Mouse (Mus musculus) liver, embryonic 13.5 days (tissue): ENCODE data around the gene Usp5. TPM values are rescaled to one million over a fixed set of nuclear protein-coding genes. Genes with fewer than 3 reads are reported as not detected.
A peak's percentile ranks its signal among the peaks of the same experiment; 100 is the strongest.
"Not testable (repeated sequence)": the region's sequence is repeated elsewhere in the genome, so short reads cannot be mapped to it uniquely, and the experiment has no call there.

ENCODE experiments used
- ATAC-seq: fragments of 200-750 bp; cut with Nextera tagmentation; 2 replicates; pipeline ENCODE4 v1.8.0; 2017; ENCODE audit warnings: low read depth, mild to moderate bottlenecking, moderate number of reproducible peaks, moderate library complexity
- DNase-seq: peaks from one replicate; pipeline ENCODE4 v3.0.0; 2022
- H3K27ac ChIP-seq: fragments of 300-500 bp; sonication (generic); 2 replicates; pipeline ENCODE4 v1.5.1; 2015; ENCODE audit warnings: moderate library complexity, mild to moderate bottlenecking, inconsistent platforms
- H3K27me3 ChIP-seq: fragments of 300-500 bp; sonication (generic); 2 replicates; pipeline ENCODE4 v1.6.1; 2015; ENCODE audit warnings: mild to moderate bottlenecking, inconsistent platforms
- H3K36me3 ChIP-seq: fragments of 300-500 bp; sonication (generic); 2 replicates; pipeline ENCODE4 v1.6.1; 2015; ENCODE audit warnings: mild to moderate bottlenecking, inconsistent platforms
- H3K4me1 ChIP-seq: fragments of 300-500 bp; sonication (generic); replicated peaks from 2 replicates; pipeline ENCODE4 v1.6.1; 2015; ENCODE audit warnings: inconsistent platforms
- H3K4me2 ChIP-seq: fragments of 300-500 bp; sonication (generic); 2 replicates; pipeline ENCODE4 v1.6.1; 2015; ENCODE audit warnings: inconsistent platforms, mild to moderate bottlenecking, moderate library complexity
- H3K4me3 ChIP-seq: fragments of 300-500 bp; sonication (generic); replicated peaks from 2 replicates; pipeline ENCODE4 v1.5.1; 2015; ENCODE audit warnings: mild to moderate bottlenecking, inconsistent platforms
- H3K9ac ChIP-seq: fragments of 300-500 bp; sonication (generic); 2 replicates; pipeline ENCODE4 v1.6.1; 2015; ENCODE audit warnings: mild to moderate bottlenecking, inconsistent platforms
- H3K9me3 ChIP-seq: fragments of 300-500 bp; sonication (generic); replicated peaks from 2 replicates; pipeline ENCODE4 v1.6.1; 2016; ENCODE audit warnings: inconsistent platforms
- WGBS: fragments of 180-500 bp; shearing (Covaris S2); methylation state at CpG from one replicate; pipeline ENCODE4 v1.1.7; 2015; ENCODE audit not compliant: insufficient replicate concordance; 5-methylcytosine and 5-hydroxymethylcytosine counted together
- polyA plus RNA-seq: library from polyadenylated mRNA; unstranded; fragments of >200 nt; fragmentation: Nextera tagmentation; extraction: Ambion mirVana; gene quantifications from 2 replicates; pipeline ENCODE4 v1.2.1, GENCODE M21; 2015

The Usp5 gene
- polyA plus RNA-seq, 1 experiment from 2014 or later, result 63.5 TPM

DNA sequence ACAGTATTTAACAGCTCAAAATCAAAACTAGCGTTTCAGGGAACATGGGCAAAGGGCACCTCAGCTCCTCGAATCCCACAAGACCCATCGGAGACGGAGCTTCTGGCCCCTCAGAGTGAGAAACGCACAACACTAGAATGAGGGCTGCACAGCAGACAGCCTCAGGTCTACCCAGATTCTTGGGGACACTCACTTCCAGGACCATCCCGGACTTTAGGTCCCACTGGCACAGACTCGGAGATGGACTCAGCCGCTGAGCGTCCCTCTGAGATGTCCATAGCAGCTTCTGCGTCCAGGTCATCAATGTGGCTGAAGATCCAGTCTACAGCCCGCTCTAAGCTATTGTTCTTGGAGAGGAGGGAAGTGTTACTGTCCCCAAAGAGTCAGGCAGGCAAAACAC lies 12.2 kb downstream of the Usp5 start:
- Histone ChIP-seq H3K27me3 (no peaks in the 10 kb centered on the region), H3K4me1 (peaks cover 32% of the 10 kb centered on the region), H3K9ac (no peak overlapping the region; the same call in 1 of the 2 replicates), H3K9me3 (no peaks in the 10 kb centered on the region), H3K27ac (no peak overlapping the region), H3K36me3 (peaks cover 75% of the 10 kb centered on the region), H3K4me2 (no peak overlapping the region), H3K4me3 (no peak overlapping the region)
- ATAC-seq, result no peak
- WGBS, result 82% methylated on average over 11 of the region's 11 CpGs
- no peak for DNase-seq

GRCm38 (mm10) chr6:124816611-124817010 lies 12.7 kb downstream of the Usp5 start:
- H3K4me3 ChIP-seq, result no peak overlapping the region
- DNase-seq, result no peak
- ATAC-seq, result no peak
- peaks cover 38% of the 10 kb centered on the region for H3K4me1 ChIP-seq
- peaks cover 75% of the 10 kb centered on the region for H3K36me3 ChIP-seq
- H3K4me2 ChIP-seq, result no peak overlapping the region
- H3K27ac ChIP-seq, result no peak overlapping the region
- no peaks in the 10 kb centered on the region for H3K27me3 ChIP-seq
- no peaks in the 10 kb centered on the region for H3K9me3 ChIP-seq
- WGBS, result 89% methylated on average over 4 of the region's 4 CpGs
- no peak overlapping the region for H3K9ac ChIP-seq

GRCm38 (mm10) chr6:124814858-124815774 lies 14.2 kb downstream of the Usp5 start:
- Histone ChIP-seq H3K27ac (peak overlapping the region; percentile 89), H3K27me3 (no peaks in the 10 kb centered on the region)

GRCm38 (mm10) chr6:124814448-124814847 lies 14.8 kb downstream of the Usp5 start:
- Histone ChIP-seq H3K27me3 (no peaks in the 10 kb centered on the region), H3K4me3 (peak overlapping the region; percentile 73), H3K36me3 (peaks cover 72% of the 10 kb centered on the region), H3K9ac (peak overlapping the region; percentile 84), H3K4me1 (peaks cover 58% of the 10 kb centered on the region), H3K9me3 (no peaks in the 10 kb centered on the region), H3K27ac (peak overlapping the region; percentile 89; the same call in 1 of the 2 replicates), H3K4me2 (peak overlapping the region; percentile 90)
- WGBS, result 41% methylated on average over 8 of the region's 8 CpGs
- DNase-seq (no peak), ATAC-seq (peak; percentile 10; the same call in 1 of the 2 replicates)

More at GRCm38 (mm10) chr6:124814858-124815774, 14.2 kb downstream of the Usp5 start:
- peaks cover 75% of the 10 kb centered on the region for H3K36me3 ChIP-seq
- no peak overlapping the region for H3K4me3 ChIP-seq
- H3K9ac ChIP-seq, result 0 out of 2 replicates have a peak overlapping the region, but pooled peaks have one; percentile 2
- 67% methylated on average over 9 of the region's 9 CpGs for WGBS
- no peak for ATAC-seq
- no peak for DNase-seq
- H3K4me2 ChIP-seq, result peak overlapping the region; percentile 90; the same call in 1 of the 2 replicates
- peaks cover 51% of the 10 kb centered on the region for H3K4me1 ChIP-seq
- H3K9me3 ChIP-seq, result no peaks in the 10 kb centered on the region

DNA sequence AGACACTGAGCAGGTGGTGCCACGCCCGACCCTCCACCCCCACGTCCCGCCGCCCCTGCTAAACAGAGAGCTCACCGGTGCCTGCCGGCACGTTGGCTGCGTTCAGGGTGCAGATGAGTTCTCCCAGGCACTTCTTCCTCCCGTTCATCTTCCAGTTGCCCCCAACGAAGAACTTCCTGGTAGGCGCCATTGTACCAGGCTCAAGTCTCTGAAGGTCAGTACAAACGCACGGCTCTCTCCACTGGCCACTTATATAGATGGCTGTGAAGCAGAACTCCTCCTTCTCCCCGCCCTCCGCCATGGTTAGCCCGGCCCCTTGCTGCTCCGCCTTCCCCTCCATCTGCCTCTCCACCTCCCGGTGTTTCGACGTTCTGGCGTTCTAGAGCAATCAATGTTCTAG lies 15.4 kb downstream of the Usp5 start, which contains the start of gene Tpi1:
Gene Tpi1, minus strand, starts transcription at position 364 of the 400 bp plus-strand sequence.
- H3K4me1 ChIP-seq, result peaks cover 63% of the 10 kb centered on the region
- no peaks in the 10 kb centered on the region for H3K27me3 ChIP-seq
- H3K9ac ChIP-seq, result peak within 1 kb of the TSS; percentile 84
- under 1% methylated on average over 22 of the region's 22 CpGs for WGBS
- H3K4me3 ChIP-seq, result peak within 1 kb of the TSS; percentile 73
- peak within 1 kb of the TSS; percentile 90 for H3K4me2 ChIP-seq
- peaks cover 67% of the 10 kb centered on the region for H3K36me3 ChIP-seq
- H3K9me3 ChIP-seq, result no peaks in the 10 kb centered on the region
- peak; percentile 88 for DNase-seq
- peak; percentile 82 for ATAC-seq
- peak within 1 kb of the TSS; percentile 89 for H3K27ac ChIP-seq

DNA sequence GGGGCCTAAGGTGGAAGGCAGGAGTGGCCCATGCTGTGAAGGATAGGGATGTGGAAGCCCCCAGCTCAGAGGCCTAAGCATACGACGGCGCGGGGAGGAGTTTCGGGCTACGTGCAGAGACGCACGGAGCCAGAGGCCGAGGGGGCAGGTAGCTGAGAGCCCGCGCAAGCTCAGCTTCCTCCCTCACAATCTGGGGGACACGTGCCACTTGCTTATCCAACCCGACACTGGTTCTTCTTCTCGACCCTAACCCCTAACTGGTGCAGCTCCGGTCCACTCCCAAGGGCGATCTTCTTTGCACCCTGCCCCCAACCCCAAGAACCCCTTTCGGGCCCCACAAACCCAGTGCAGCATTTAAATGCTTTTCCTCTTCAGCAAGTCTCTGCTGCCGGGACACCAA lies 15.8 kb downstream of the Usp5 start:
- Histone ChIP-seq H3K27ac (peak overlapping the region; percentile 89), H3K4me3 (peak overlapping the region; percentile 73), H3K36me3 (peaks cover 63% of the 10 kb centered on the region), H3K9ac (peak overlapping the region; percentile 84), H3K27me3 (no peaks in the 10 kb centered on the region), H3K4me2 (peak overlapping the region; percentile 90), H3K4me1 (peaks cover 65% of the 10 kb centered on the region), H3K9me3 (no peaks in the 10 kb centered on the region)
- DNase-seq (peak; percentile 69), ATAC-seq (peak; percentile 56)
- under 1% methylated on average over 18 of the region's 18 CpGs for WGBS

DNA sequence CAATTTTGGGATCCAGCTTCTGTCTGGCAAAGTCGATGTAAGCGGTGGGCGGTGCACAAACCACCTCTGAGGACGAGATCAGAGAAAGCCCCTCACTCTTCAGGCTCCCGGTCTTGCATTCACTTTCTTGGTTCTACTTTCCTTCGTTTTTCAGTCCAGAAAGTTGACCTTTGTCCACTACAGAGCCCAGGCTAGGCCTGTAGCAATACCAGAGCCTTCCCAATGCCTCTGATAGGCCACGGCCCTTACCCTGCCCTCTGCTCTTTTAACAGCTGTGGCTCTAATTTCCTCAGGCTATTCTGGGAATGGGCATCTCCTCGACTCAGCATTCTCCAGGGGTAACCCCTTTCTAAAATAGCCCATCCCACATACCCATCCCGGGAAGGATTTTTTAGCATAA lies 16.4 kb downstream of the Usp5 start:
- Histone ChIP-seq H3K9ac (peak overlapping the region; percentile 84), H3K4me2 (peak overlapping the region; percentile 90), H3K4me1 (peaks cover 67% of the 10 kb centered on the region), H3K9me3 (no peaks in the 10 kb centered on the region), H3K36me3 (peaks cover 56% of the 10 kb centered on the region), H3K4me3 (peak overlapping the region; percentile 73), H3K27ac (peak overlapping the region; percentile 89), H3K27me3 (no peaks in the 10 kb centered on the region)
- WGBS, result 21% methylated on average over 9 of the region's 9 CpGs
- ATAC-seq (no peak), DNase-seq (no peak)

- Histone ChIP-seq H3K4me2 (peak overlapping the region; percentile 90), H3K4me1 (peaks cover 76% of the 10 kb centered on the region), H3K36me3 (peaks cover 47% of the 10 kb centered on the region), H3K27me3 (no peaks in the 10 kb centered on the region), H3K27ac (peak overlapping the region; percentile 89), H3K9me3 (no peaks in the 10 kb centered on the region), H3K4me3 (peak overlapping the region; percentile 73), H3K9ac (peak overlapping the region; percentile 84)
- WGBS, result 76% methylated on average over 24 of the region's 24 CpGs
- DNase-seq, result peak; percentile 18
- no peak for ATAC-seq
These were observed 17.4 kb downstream of the Usp5 start for GRCm38 (mm10) chr6:124811701-124812560.

DNA sequence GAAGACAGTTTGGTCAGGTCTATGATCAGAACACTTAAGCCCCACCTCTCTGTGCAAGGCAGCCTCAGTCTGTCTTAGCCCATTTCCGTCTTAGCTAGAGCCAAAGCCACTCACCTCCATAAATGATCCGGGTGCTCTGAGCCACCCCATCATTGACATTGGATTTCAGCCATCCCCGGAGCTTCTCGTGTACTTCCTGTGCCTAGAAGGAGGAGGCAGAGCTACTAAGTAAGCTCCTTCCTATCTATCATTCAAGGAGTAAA lies 17.9 kb downstream of the Usp5 start:
- ATAC-seq (no peak), DNase-seq (no peak)
- Histone ChIP-seq H3K9me3 (no peaks in the 10 kb centered on the region), H3K27me3 (no peaks in the 10 kb centered on the region), H3K9ac (no peak overlapping the region), H3K4me3 (no peak overlapping the region), H3K4me1 (peaks cover 82% of the 10 kb centered on the region), H3K27ac (peak overlapping the region; percentile 89), H3K36me3 (peaks cover 41% of the 10 kb centered on the region), H3K4me2 (0 out of 2 replicates have a peak overlapping the region, but pooled peaks have one; percentile 10)
- WGBS, result 85% methylated on average over 4 of the region's 4 CpGs

DNA sequence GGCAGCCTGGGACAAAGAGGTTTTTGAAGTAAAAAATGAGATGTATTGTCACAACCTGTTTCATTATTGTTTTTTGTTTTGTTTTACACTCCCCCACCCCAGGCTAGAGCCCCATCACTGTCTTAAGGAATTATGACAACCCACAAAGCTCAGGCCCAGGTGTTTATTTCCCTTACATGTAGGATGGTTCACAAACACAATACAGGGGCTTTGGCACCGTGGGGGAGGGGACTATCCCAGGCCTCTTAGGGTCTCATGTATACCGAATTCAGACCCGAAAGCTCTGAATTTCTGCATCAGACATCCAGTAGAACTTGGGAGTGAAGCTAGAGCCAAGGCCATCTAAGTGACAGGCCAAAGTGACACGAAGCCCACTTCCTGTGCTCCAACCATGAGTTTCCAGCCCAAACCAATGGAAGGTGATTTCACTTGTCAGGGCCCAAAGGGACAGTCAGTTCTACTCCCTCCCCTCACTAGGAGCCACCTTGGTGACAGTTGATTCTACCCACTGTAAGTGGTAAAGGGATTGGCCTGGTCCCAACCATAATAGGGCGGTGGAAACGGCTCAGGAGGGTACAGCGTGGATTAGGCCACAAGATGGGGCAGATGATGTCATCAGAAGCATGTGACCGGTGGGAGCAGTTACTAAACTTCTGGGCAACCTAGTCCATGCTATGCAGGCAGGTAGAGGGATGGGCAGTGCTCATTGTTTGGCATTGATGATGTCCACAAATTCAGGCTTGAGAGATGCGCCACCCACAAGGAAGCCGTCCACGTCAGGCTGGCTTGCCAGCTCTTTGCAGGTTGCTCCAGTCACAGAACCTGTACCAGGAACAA lies 18.5 kb downstream of the Usp5 start:
- 73% methylated on average over 11 of the region's 11 CpGs for WGBS
- Histone ChIP-seq H3K4me2 (peak overlapping the region; percentile 100), H3K4me1 (peaks cover 87% of the 10 kb centered on the region)

More for the DNA sequence above, 18.5 kb downstream of the Usp5 start:
- H3K9me3 ChIP-seq, ATAC-seq, H3K27me3 ChIP-seq, DNase-seq, H3K4me3 ChIP-seq: not testable (repeated sequence)
- H3K9ac ChIP-seq, result peak overlapping the region; percentile 92; the same call in 1 of the 2 replicates
- H3K27ac ChIP-seq, result peak overlapping the region; percentile 97; the same call in 1 of the 2 replicates
- H3K36me3 ChIP-seq, result peaks cover 37% of the 10 kb centered on the region
